Mouse (Mus musculus) kidney, embryonic 16.5 days (tissue): ENCODE measurements at regions not wholly inside any gene's neighbourhood (a gene's known extent, or its start where the extent isn't known, plus 50 kb on each side); places are given as distances from the start of the nearest gene placed in this dataset.

Experiments used
- ATAC-seq: fragments of 200-750 bp; cut with Nextera tagmentation; 2 replicates; pipeline ENCODE4 v1.8.0; 2017; ENCODE audit warnings: moderate TSS enrichment; ENCODE audit not compliant: low FRiP score, low TSS enrichment
- H3K27ac ChIP-seq: fragments of 300-500 bp; sonication (generic); 2 replicates; pipeline ENCODE4 v1.5.1; 2014; ENCODE audit warnings: low read length
- H3K27me3 ChIP-seq: fragments of 300-500 bp; sonication (generic); 2 replicates; pipeline ENCODE4 v1.6.1; 2014; ENCODE audit warnings: low read length, control low read depth, mixed read lengths; ENCODE audit not compliant: insufficient read depth
- H3K36me3 ChIP-seq: fragments of 300-500 bp; sonication (generic); 2 replicates; pipeline ENCODE4 v1.6.1; 2014; ENCODE audit warnings: low read length, control low read depth, mixed read lengths; ENCODE audit not compliant: insufficient read depth
- H3K4me1 ChIP-seq: fragments of 300-500 bp; sonication (generic); 2 replicates; pipeline ENCODE4 v1.6.1; 2014; ENCODE audit warnings: low read length, control low read depth, mixed read lengths; ENCODE audit not compliant: insufficient read depth
- H3K4me2 ChIP-seq: fragments of 300-500 bp; sonication (generic); replicated peaks from 2 replicates; pipeline ENCODE4 v1.6.1; 2014; ENCODE audit warnings: low read depth, low read length
- H3K4me3 ChIP-seq: fragments of 300-500 bp; sonication (generic); 2 replicates; pipeline ENCODE4 v1.5.1; 2014; ENCODE audit warnings: mild to moderate bottlenecking, low read length
- H3K9ac ChIP-seq: fragments of 300-500 bp; sonication (generic); replicated peaks from 2 replicates; pipeline ENCODE4 v1.6.1; 2014; ENCODE audit warnings: low read length
- H3K9me3 ChIP-seq: fragments of 300-500 bp; sonication (generic); 2 replicates; pipeline ENCODE4 v1.6.1; 2016; ENCODE audit warnings: low read length, control low read depth
- WGBS: fragments of 180-500 bp; shearing (Covaris S2); extraction: QIAGEN DNeasy Blood & Tissue Kit; methylation state at CpG from one replicate; pipeline ENCODE4 v1.1.7; 2014; 5-methylcytosine and 5-hydroxymethylcytosine counted together

DNA sequence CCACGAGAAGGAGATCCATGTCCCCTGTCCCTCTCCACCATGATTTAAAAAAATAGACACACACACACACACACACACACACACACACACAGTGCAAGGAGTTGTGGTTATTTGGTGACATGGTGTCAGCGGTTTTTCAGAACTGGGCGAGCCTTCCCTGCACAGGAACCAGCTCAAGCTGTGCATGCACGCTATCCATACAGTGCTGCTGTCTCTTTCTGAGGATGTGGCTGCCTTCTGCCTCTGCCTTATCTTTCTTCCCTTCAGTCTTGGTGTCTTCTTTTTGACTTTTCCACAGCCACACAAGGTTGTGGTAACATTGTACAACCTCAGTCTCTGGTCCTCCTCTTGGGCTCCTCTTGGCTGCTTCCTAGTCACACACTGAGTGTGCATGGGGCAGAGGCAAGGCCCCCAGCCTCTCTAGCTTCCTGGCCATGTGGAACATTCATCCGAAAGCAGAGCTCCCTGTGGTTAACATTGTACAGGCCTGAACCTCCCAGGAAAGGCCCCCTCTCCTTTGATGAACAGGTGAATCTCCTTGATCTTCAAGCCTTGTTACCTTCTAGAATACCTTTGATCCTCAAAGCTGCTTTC, 157.6 kb downstream of the Gadd45g start:
- Histone ChIP-seq H3K9ac (no peak overlapping the region), H3K27ac (no peak overlapping the region), H3K4me1 (no peaks in the 10 kb centered on the region), H3K4me3 (no peak overlapping the region), H3K4me2 (no peak overlapping the region), H3K9me3 (no peaks in the 10 kb centered on the region), H3K27me3 (no peaks in the 10 kb centered on the region), H3K36me3 (no peaks in the 10 kb centered on the region)
- ATAC-seq = no peak
- 85% methylated on average over 5 of the region's 5 CpGs for WGBS

DNA sequence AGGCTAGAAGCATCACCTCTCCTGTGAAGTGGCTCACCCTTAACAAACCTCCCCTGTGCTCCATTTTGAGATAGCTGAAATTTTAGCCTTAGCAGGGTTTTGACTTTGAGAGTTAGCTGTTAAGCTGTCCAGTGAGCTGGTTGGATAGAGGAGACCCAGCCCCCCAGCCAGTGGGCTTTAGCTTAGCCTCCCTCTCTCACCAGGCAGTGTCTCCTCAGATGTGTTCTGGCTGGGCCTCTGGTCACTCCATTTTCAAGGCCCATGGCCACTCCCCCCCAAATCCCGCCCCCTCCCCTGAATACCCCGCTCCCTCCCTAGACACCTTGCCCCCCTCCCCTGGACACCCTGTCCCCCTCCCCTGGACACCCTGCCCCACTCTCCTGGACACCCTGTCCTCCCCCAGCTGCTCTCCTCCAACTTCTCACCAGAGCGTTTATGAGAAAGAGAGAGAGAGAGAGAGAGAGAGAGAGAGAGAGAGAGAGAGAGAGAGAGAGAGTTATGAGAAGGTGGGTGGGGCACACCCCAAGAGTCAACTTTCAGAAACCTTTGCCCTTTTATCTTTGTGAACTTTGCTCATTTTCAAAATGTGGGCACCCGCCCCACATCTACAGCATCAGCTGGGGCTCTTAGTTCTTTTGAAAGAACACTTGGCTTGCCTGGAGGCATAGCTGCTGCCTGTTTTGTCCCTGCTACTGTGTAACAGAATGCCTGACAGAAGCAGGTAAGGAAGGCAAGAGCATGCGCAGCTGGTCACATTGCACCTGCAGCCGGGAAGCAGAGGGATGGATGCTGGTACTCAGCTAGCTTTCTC, 161.3 kb downstream of the Gadd45g start:
- H3K9ac ChIP-seq = no peak overlapping the region
- no peak overlapping the region for H3K4me3 ChIP-seq
- H3K27me3 ChIP-seq = no peaks in the 10 kb centered on the region
- H3K4me1 ChIP-seq = no peaks in the 10 kb centered on the region
- H3K4me2 ChIP-seq = no peak overlapping the region
- H3K36me3 ChIP-seq = no peaks in the 10 kb centered on the region
- H3K9me3 ChIP-seq = no peaks in the 10 kb centered on the region
- no peak overlapping the region for H3K27ac ChIP-seq
- WGBS = 68% methylated on average over 5 of the region's 6 CpGs
- ATAC-seq = no peak

DNA sequence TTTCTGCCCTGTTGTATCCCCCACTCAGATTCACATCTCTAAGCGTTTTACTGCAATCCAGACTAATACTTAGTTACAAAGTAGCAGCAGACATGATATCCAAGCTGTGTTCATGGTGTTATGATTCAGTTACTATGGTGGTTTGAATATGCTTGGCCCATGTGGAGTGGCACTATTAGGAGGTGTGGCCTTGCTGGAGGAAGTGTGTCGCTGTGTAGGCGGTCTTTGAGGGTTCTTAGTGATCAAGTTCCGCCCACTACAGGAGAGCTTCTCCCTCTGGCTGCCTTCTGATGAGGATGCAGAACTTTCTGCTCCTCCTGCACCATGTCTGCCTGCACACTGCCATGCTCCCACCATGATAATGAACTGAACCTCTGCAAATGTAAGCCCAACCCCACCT, 162.8 kb downstream of the Gadd45g start:
- no peak overlapping the region for H3K9ac ChIP-seq
- no peak overlapping the region for H3K4me2 ChIP-seq
- H3K27ac ChIP-seq = no peak overlapping the region
- no peak overlapping the region for H3K4me3 ChIP-seq
- no peak for ATAC-seq
- H3K4me1 ChIP-seq = no peaks in the 10 kb centered on the region
- H3K9me3 ChIP-seq = no peaks in the 10 kb centered on the region
- H3K36me3 ChIP-seq = no peaks in the 10 kb centered on the region
- WGBS = 90% methylated on average over 4 of the region's 4 CpGs
- no peaks in the 10 kb centered on the region for H3K27me3 ChIP-seq

DNA sequence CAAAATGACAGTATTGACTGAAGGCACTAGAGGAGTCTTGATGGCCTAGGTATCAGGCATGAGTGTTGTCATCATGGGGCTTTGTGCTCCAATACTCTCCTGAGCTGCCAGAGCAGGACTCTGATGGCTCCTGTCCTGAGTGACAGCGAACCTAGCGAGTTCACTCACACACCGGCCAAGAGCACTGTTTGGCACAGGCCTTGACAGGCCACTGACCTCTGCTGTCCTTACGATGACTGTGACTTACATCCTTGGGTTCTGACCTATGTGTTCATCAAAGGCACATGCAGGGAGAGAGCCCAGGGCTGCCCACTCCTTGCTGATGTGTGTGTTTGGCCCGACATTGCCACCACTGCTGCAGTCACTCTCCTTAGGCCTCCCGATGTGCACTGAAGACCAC, 163.3 kb downstream of the Gadd45g start:
- Histone ChIP-seq H3K4me2 (no peak overlapping the region), H3K27me3 (no peaks in the 10 kb centered on the region), H3K36me3 (no peaks in the 10 kb centered on the region), H3K9ac (no peak overlapping the region), H3K4me3 (no peak overlapping the region), H3K4me1 (0 out of 2 replicates have a peak, but pooled peaks cover under 1% of the 10 kb centered on the region), H3K27ac (no peak overlapping the region), H3K9me3 (no peaks in the 10 kb centered on the region)
- 85% methylated on average over 6 of the region's 6 CpGs for WGBS
- ATAC-seq = 0 out of 2 replicates have a peak, but pooled peaks have one; percentile 27

DNA sequence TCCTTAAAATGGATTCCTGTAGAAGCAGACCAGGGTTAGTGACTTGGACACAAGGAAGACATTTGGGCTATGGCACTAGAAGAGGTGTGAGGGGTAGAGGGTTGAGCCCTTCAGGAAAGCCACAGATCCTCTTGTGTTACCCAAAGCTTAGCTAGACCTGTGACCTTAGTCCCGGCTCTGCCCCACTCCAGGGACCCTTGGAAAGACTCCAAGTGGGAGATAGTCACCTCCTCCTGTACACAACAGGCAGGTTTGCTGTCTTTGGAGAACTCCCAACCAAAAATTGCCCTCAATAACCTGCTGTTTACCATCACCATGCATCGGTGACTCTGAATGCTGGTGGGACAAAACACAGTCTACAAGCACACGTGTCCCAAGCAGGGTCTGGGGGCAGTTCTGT, 164.5 kb downstream of the Gadd45g start:
- H3K36me3 ChIP-seq = no peaks in the 10 kb centered on the region
- ATAC-seq = no peak
- no peak overlapping the region for H3K9ac ChIP-seq
- no peak overlapping the region for H3K4me3 ChIP-seq
- no peak overlapping the region for H3K4me2 ChIP-seq
- 75% methylated on average over 3 of the region's 3 CpGs for WGBS
- H3K9me3 ChIP-seq = no peaks in the 10 kb centered on the region
- H3K27ac ChIP-seq = no peak overlapping the region
- H3K4me1 ChIP-seq = peaks cover 12% of the 10 kb centered on the region
- H3K27me3 ChIP-seq = no peaks in the 10 kb centered on the region

DNA sequence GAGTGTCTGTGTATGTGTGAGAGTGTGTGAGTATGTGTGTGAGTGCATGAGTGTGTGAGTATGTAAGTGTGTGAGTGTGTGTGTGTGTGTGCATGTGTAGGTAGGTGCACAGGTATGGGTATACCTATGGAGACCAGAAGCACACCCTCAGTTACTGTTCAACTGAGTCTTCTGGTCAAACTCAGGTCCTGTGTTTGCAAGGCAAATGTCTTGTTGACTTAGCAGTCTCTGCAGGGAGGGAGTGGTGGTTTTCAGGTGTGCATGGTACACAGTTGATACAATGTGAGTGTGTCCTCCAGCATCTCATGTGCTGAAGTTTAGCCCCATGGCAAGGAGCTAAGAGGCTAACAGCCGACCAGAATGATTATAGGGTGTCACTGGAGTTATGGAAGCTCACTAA, 166.7 kb downstream of the Gadd45g start:
- Histone ChIP-seq H3K4me2 (no peak overlapping the region), H3K9me3 (no peaks in the 10 kb centered on the region), H3K27ac (no peak overlapping the region), H3K4me3 (no peak overlapping the region), H3K36me3 (no peaks in the 10 kb centered on the region), H3K9ac (no peak overlapping the region), H3K27me3 (no peaks in the 10 kb centered on the region), H3K4me1 (peaks cover 12% of the 10 kb centered on the region)
- ATAC-seq = no peak
- WGBS = 71% methylated on average over 1 of the region's 1 CpGs

DNA sequence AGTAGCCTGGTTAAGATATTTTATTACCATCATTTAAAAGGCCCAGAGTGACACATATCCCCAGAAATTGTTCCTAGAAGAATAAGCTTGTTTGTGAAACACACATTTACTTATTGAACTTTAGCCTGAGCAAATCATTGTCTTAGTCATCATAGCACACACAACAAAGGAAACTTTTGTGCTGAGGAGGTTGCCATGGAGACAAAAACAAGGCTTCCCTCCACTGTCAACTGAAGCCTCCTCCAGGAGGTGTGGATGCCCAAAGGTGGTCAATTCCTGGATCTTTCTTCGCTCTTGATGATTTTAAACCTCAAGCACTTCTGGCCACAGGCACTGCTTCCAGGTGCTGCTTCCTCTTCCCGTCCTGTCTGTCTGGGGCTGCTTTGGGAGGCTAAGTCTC, 167.3 kb downstream of the Gadd45g start:
- 90% methylated on average over 2 of the region's 2 CpGs for WGBS
- no peaks in the 10 kb centered on the region for H3K36me3 ChIP-seq
- ATAC-seq = no peak

DNA sequence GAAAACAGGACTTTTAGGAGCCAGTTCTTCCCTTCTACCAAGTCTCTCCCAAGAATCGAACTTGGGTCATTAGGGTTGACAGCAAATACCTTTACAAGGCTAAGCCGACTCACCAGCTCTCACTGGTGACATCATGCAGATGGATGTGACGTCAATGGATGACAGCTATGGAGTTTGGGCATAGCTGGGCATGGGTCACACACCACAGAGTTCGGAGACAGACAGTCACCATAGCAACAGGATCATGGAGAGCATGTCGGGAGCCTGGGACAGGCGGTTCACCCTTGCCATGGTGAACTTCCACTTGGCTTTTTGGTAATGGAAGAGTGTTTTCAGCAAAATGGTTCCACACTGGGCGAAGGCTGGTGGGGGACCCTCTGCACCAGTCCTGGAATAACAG, 168.1 kb downstream of the Gadd45g start:
- no peak overlapping the region for H3K4me2 ChIP-seq
- no peaks in the 10 kb centered on the region for H3K9me3 ChIP-seq
- no peak overlapping the region for H3K4me3 ChIP-seq
- H3K9ac ChIP-seq = no peak overlapping the region
- 65% methylated on average over 7 of the region's 7 CpGs for WGBS
- no peaks in the 10 kb centered on the region for H3K36me3 ChIP-seq
- ATAC-seq = no peak
- no peak overlapping the region for H3K27ac ChIP-seq
- no peaks in the 10 kb centered on the region for H3K27me3 ChIP-seq
- peaks cover 12% of the 10 kb centered on the region for H3K4me1 ChIP-seq

More for the DNA sequence above, 167.3 kb downstream of the Gadd45g start:
- no peak overlapping the region for H3K9ac ChIP-seq
- no peaks in the 10 kb centered on the region for H3K9me3 ChIP-seq
- no peak overlapping the region for H3K4me3 ChIP-seq
- peaks cover 12% of the 10 kb centered on the region for H3K4me1 ChIP-seq
- no peak overlapping the region for H3K27ac ChIP-seq
- H3K4me2 ChIP-seq = no peak overlapping the region
- H3K27me3 ChIP-seq = no peaks in the 10 kb centered on the region

DNA sequence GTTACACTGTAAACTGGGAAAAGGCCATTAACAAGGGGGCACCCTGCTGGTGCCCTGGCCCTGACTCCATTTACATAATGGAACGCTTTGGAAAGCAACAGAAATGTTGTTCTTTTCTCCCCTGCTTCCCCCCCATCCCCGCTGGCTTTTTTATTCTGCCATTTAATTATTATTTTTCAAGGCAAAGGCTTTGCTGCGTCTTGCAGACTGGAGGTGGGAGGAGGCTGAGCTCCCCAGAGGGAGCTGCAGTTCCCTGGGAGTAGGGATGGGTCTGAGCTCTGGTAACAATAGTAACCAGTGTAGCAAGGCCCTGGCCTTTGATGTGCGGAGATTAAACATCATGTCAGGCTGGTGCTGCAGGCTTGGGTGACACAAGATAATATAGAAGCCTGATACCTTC, 168.6 kb downstream of the Gadd45g start:
- no peak overlapping the region for H3K4me3 ChIP-seq
- H3K9me3 ChIP-seq = no peaks in the 10 kb centered on the region
- no peak for ATAC-seq
- H3K4me1 ChIP-seq = peaks cover 12% of the 10 kb centered on the region
- H3K27ac ChIP-seq = no peak overlapping the region
- no peaks in the 10 kb centered on the region for H3K36me3 ChIP-seq
- 16% methylated on average over 4 of the region's 4 CpGs for WGBS
- no peak overlapping the region for H3K9ac ChIP-seq
- H3K4me2 ChIP-seq = no peak overlapping the region
- no peaks in the 10 kb centered on the region for H3K27me3 ChIP-seq

DNA sequence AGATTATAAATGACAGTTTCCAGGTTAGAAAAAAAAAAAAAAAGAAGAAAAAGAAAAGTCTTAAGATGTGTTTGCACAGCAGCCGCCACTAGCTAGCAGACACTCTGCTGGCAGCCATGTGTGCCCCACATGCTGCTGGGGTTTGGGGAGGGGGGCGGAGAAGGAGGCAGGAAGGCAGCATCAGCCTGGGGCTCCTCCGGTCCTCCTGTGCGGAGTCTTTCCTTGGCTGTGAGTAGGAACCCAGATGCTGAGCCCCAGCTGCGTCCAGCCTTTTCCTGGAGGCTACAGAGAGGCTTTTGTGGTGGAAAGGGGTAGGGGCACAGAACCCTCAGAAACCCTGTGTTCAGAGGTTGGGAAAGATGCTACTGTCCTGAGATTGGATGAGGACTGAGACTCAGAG, 169.0 kb downstream of the Gadd45g start:
- Histone ChIP-seq H3K27ac (no peak overlapping the region), H3K27me3 (no peaks in the 10 kb centered on the region), H3K4me3 (no peak overlapping the region), H3K36me3 (no peaks in the 10 kb centered on the region), H3K9ac (no peak overlapping the region), H3K4me2 (no peak overlapping the region), H3K9me3 (no peaks in the 10 kb centered on the region), H3K4me1 (peaks cover 12% of the 10 kb centered on the region)
- ATAC-seq = no peak
- 30% methylated on average over 5 of the region's 5 CpGs for WGBS
